Mouse (Mus musculus) c-Kit-positive CD71-positive TER-119-negative erythroid progenitor cells, embryonic 14.5 days (primary cell): ENCODE measurements at regions not wholly inside any gene's neighbourhood (a gene's known extent, or its start where the extent isn't known, plus 50 kb on each side); places are given as distances from the start of the nearest gene placed in this dataset.

Source experiments
- DNase-seq: peaks from one replicate; pipeline ENCODE4 v3.0.0-alpha.2; 2013; ENCODE audit warnings: low read depth

- no peak for DNase-seq
Measured at GRCm38 (mm10) chr7:125263756-125264155, 180.7 kb upstream of the Kdm8 start.

GRCm38 (mm10) chr7:125270711-125271110 is 173.8 kb upstream of the Kdm8 start:
- DNase-seq, result no peak

- no peak for DNase-seq
Measured at GRCm38 (mm10) chr7:125271356-125271755, 173.1 kb upstream of the Kdm8 start.

- no peak for DNase-seq
Measured at GRCm38 (mm10) chr7:125281371-125281770, 163.1 kb upstream of the Kdm8 start.

- DNase-seq, result no peak
Measured at GRCm38 (mm10) chr7:125295226-125295625, 149.2 kb upstream of the Kdm8 start.

- no peak for DNase-seq
Measured at GRCm38 (mm10) chr7:125308433-125308832, 136.0 kb upstream of the Kdm8 start.

GRCm38 (mm10) chr7:125310971-125311370 is 133.5 kb upstream of the Kdm8 start:
- DNase-seq, result no peak

GRCm38 (mm10) chr7:125313604-125314003 is 130.9 kb upstream of the Kdm8 start:
- no peak for DNase-seq

- no peak for DNase-seq
Measured at GRCm38 (mm10) chr7:125334769-125335168, 109.7 kb upstream of the Kdm8 start.

- DNase-seq, result no peak
Measured at GRCm38 (mm10) chr7:125335586-125336165, 108.8 kb upstream of the Kdm8 start.

- no peak for DNase-seq
Measured at GRCm38 (mm10) chr7:125336826-125337225, 107.7 kb upstream of the Kdm8 start.

- DNase-seq, result no peak
Measured at GRCm38 (mm10) chr7:125338177-125338751, 106.2 kb upstream of the Kdm8 start.

GRCm38 (mm10) chr7:125340326-125340905 is 104.1 kb upstream of the Kdm8 start:
- DNase-seq, result no peak

GRCm38 (mm10) chr7:125349606-125350005 is 94.9 kb upstream of the Kdm8 start:
- DNase-seq, result no peak

- DNase-seq, result no peak
Measured at GRCm38 (mm10) chr7:125354211-125354610, 90.3 kb upstream of the Kdm8 start.

- DNase-seq, result no peak
Measured at GRCm38 (mm10) chr7:125354956-125355355, 89.5 kb upstream of the Kdm8 start.

- DNase-seq, result no peak
Measured at GRCm38 (mm10) chr7:125358016-125358415, 86.5 kb upstream of the Kdm8 start.

GRCm38 (mm10) chr7:125383021-125383420 is 61.5 kb upstream of the Kdm8 start:
- no peak for DNase-seq

GRCm38 (mm10) chr7:125384171-125384570 is 60.3 kb upstream of the Kdm8 start:
- no peak for DNase-seq

GRCm38 (mm10) chr7:125392536-125392935 is 51.9 kb upstream of the Kdm8 start:
- DNase-seq, result no peak

- no peak for DNase-seq
Measured at GRCm38 (mm10) chr7:125393228-125393627, 51.2 kb upstream of the Kdm8 start.

GRCm38 (mm10) chr7:125393654-125394346 is 50.7 kb upstream of the Kdm8 start:
- peak; percentile 60 for DNase-seq
